Mouse (Mus musculus): Measurements from ENCODE around the gene Fbxo36. TPM values are rescaled to one million over a fixed set of nuclear protein-coding genes. Genes with fewer than 3 reads are reported as not detected.

Gene Fbxo36
- total RNA-seq, 1 experiment from 2014 or later = 13.5 TPM

DNA sequence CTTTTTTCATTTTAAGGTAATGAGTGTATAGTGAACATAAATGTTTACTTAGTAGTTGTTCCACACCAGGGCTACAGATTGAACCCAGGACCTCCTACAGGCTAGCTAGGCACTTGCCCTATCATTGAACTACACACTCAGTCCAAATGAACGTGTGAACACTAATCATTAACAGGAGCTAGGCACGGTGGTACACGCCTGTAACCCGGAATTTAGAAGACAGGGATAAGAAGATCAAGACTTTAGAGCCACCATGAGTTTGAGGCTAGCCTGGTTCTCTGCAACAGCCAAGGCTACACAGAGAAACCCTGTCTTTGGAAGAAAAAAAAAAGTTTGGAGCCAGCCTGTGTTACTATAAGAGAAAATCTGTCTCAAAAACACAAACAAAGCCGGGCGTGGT lies 20.0 kb downstream of the Fbxo36 start:
- no peak for DNase-seq

GRCm38 (mm10) chr1:84860360-84861254 lies 21.0 kb downstream of the Fbxo36 start:
- no peak for DNase-seq

DNA sequence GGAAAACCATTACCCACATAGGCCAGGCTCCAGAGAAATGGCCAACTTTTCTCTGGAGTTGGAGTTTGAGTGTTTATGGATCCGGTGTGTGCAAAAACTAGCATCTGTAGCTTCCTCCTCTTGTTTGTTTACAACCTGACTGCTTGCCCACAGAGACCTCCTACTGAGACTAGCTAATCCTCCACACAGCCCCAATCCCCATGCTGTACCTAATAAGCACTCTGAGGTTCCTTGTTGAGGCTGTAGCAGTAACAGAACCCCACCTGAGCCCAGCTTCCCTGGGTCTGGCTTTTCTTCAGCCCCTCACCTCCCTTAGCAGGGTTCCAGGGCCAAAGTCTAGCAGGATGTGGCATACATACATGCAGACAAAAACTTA lies 21.6 kb downstream of the Fbxo36 start:
- no peak for DNase-seq

DNA sequence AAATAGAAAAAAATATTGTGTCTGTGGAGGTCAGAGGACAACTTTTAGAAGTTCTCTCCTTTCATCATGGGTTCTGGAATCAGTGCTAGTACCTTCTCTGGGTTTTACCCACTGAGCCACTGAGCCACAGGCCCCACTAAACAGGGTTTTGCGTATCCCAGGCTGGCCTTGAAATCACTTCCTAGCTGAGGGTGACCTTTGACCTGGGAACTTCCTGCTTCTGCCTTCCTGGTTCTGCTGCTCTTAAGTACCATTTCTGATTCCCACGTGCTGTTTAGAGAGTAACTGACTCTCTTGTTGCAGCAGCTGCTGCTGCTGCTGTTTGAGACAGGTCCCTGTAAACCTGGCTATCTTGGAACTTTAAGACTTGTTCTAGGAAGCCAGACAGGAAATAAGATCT lies 25.0 kb downstream of the Fbxo36 start:
- DNase-seq = no peak

GRCm38 (mm10) chr1:84866231-84866630 lies 26.6 kb downstream of the Fbxo36 start:
- no peak for DNase-seq

GRCm38 (mm10) chr1:84866706-84867230 lies 27.1 kb downstream of the Fbxo36 start:
- DNase-seq = no peak

DNA sequence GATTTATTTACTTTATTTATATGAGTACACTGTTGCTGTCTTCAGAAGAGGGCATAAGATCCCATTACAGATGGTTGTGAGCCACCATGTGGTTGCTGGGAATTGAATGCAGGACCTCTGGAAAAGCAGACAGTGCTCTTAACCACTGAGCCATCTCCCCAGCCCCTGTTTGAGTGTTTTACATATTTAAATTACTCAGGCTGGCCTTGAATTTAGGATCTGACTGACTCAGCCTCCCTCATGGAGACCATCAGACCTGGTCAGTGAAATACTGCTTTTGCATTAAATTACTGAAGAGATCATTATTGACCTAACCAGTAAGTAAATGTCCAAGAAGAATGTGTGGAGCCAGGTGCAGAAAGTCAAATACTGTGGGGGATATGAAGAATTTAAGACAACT lies 28.7 kb downstream of the Fbxo36 start:
- DNase-seq = no peak

DNA sequence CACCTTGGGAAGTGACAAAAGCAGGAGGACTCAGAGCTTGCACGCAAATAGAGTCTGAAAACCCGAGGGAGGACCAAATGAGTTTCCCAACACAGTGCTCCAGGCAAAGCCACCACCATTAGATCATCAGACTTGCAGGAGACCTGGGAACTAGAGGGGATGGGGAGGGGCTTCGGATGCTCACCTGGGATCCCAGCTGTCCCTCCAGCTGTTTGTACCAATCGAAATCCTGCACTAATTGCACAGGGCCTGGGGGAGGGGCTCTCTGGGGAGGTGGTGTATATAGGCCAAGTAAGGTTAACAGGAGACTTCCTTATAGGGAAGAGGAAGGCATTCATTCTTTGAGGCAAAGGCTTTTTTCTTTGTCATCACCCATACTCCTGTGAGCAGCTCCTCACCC lies 29.2 kb downstream of the Fbxo36 start:
- no peak for DNase-seq

GRCm38 (mm10) chr1:84869498-84869897 lies 29.9 kb downstream of the Fbxo36 start:
- no peak for DNase-seq

DNA sequence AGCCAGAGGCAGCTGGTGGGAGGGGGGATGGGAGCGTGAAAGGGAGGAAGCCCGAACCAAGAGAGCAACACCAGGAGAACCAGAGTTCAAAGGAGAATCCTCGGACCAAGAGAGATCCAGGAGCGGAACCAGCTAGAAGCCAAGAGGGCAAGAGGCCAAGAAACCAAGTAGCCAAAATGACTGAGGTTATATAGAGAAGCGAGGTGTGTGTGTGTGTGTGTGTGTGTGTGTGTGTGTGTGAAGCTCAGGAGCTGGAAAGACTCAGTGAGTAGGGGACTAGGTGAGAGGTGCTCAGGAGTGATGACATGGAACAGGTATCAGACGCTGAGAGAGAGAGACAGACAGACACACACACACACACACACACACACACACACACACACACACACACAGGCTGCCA lies 31.5 kb downstream of the Fbxo36 start:
- DNase-seq = no peak

- DNase-seq = no peak
Measured at GRCm38 (mm10) chr1:84872105-84872504, 32.5 kb downstream of the Fbxo36 start.

- no peak for DNase-seq
Measured at GRCm38 (mm10) chr1:84872939-84873338, 33.3 kb downstream of the Fbxo36 start.

GRCm38 (mm10) chr1:84877590-84877989 lies 37.9 kb downstream of the Fbxo36 start:
- DNase-seq = no peak

DNA sequence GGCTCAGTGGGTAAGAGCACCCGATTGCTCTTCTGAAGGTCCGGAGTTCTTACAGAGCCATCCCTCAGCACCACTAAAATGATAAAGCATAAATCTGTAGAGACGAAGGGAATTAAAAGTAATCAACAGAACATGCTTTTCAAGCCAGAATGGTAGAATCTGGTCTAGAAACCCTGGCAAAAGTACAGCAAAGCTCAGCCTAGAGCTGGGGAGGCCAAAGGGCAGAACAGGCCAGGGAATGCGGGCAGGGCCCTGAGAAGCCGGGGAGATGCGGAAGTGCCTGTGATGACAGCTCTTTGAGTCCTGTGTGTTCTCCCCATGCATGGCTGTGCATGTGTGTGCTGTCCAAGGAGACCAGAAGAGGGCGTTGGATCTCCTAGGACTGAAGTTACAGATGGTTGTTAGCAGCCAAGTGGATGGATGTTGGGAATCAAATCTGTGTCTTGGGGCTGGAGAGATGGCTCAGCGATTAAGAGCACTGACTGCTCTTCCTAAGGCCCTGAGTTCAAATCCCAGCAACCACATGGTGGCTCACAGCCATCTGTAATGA lies 40.0 kb downstream of the Fbxo36 start:
- no peak for DNase-seq

GRCm38 (mm10) chr1:84881248-84882065 lies 41.8 kb downstream of the Fbxo36 start:
- peak; percentile 27 for DNase-seq

DNA sequence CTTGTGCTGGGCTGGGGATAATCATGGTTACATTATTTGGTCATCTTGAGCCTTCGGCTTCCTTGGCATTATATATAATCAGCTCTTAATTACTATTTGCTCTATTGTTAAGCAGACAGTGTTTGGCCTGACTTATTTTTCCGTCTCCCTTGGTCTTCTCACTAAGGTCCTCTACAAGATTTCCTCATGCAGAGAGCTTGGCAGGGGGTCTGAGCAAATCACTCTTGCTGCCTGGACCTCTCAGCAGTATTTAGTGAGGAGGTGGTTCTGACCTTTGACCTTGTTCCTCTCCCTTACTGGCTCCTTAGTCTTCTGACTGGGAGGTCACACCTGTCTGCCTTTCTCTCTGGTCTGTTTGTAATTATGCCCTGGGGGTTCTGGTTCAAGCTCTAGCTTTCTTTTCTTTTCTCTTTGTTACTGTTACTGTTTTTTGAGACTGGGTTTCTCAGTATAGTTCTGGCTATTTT lies 42.5 kb downstream of the Fbxo36 start:
- DNase-seq = no peak

DNA sequence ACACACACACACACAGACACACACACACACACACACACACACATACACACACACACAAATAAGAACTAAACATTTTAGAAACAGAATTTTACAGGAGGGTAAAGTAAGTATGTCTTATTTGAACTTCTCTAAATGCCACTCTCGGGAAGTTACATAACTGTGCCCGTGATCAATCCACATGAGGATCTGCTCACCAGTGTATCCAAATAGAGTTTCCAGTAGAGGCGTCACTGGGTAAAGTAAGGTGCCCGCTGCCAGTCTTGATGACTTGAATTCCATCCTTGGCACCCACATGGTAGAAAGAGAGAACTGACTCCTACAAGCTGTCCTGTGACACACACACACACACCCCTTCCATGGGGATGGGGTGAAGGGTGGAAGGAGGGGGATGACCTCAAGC lies 43.3 kb downstream of the Fbxo36 start:
- DNase-seq = no peak

GRCm38 (mm10) chr1:84883889-84884288 lies 44.2 kb downstream of the Fbxo36 start:
- no peak for DNase-seq

GRCm38 (mm10) chr1:84885174-84885573 lies 45.5 kb downstream of the Fbxo36 start:
- DNase-seq = no peak

DNA sequence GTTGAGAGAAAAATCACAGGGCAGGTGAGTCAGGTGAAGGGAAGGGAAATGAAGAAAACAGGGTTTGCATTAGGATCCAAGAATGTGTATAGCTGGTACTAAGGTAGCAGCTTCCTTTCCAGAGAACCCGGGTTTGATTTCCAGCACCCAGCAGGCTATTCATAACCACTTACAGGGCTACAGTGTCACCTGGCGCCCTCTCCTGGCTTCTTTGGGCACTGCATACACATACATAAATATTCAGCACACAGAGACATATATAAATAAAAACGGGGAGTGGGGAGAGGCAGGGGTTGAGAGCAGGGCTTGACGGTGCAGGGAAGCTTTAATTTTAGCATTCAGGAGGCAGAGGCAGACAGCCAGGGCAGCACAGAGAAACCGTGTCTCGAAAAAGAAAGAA lies 46.3 kb downstream of the Fbxo36 start:
- DNase-seq = no peak

GRCm38 (mm10) chr1:84889330-84890004 lies 49.8 kb downstream of the Fbxo36 start:
- DNase-seq = no peak

GRCm38 (mm10) chr1:84890005-84890393 lies 50.4 kb downstream of the Fbxo36 start:
- no peak for DNase-seq

All from adrenal gland, postnatal 25 days (tissue).